Mouse (Mus musculus) retina, postnatal 7 days (tissue): ENCODE results near the gene Cad.
"Not testable (repeated sequence)": the region's sequence is repeated elsewhere in the genome, so short reads cannot be mapped to it uniquely, and the experiment has no call there.

Experiments
- DNase-seq: peaks from one replicate; pipeline ENCODE4 v3.0.0-alpha.2; 2012; ENCODE audit warnings: low read depth, low spot score

The Cad gene

DNA sequence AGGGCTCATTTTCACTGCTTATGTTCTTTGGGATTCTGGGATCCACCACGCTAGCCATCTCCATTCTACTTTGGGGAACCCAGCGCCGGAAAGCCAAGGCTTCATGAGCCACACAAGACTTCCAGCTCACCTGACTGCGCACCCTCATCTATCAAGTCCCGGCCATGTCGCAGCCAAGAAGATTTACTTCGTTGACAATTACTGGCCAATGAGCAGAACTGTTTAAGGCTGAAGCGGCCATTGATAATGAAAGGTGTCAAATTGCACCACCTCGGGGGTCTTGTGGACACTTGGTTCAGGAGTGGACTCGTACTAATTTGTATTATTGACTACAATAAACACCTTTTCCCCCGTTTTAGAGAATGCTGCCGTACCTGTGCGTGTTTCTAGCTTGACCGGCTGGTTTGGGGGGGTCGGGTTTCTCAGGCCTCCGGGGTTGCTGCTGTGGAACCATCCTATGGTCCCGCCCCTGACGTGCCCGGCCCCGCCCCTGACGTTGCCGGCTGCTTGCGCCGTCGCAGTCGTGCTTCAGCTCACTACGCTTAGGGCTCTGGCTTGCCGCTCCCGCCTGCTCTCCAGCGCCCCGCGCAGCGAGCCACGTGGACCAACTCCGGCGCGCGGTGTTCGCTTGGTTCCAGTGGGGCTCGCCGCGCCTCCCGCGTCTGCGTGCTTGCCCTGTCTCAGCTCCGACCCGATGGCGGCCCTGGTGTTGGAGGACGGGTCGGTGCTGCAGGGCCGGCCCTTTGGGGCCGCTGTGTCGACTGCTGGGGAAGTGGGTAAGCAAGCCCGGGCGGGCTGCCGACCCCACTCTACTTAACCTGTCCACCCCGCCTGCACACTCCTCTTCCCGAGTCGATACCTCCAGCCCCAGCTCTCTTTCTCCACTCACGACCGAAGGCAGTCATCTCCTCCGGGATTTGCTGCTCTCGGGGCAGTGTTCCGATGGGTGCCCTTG, at the start of gene Cad:
Gene Cad, plus strand, starts transcription at position 520 of the 955 bp plus-strand sequence.
- DNase-seq, result peak; percentile 79

DNA sequence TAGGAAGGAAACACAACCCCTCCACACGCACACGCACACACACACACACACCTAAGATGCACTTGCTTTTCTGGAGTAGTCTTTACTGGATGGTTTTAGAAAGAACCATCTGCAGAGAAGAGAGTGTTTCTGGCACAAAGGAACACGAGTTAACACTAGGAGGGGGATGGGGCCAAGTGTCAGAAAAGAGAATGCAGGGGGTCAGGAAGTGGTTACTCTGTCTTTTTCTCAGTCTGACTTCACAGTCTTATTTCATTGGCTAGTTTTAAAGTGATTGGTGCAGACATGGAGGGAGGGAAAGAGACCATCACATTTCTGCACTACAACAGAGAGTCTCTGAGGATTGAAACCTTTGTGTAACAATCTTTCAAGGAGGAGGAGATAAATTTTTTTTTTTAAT, 41.8 kb upstream of the Cad start:
- DNase-seq, result no peak

DNA sequence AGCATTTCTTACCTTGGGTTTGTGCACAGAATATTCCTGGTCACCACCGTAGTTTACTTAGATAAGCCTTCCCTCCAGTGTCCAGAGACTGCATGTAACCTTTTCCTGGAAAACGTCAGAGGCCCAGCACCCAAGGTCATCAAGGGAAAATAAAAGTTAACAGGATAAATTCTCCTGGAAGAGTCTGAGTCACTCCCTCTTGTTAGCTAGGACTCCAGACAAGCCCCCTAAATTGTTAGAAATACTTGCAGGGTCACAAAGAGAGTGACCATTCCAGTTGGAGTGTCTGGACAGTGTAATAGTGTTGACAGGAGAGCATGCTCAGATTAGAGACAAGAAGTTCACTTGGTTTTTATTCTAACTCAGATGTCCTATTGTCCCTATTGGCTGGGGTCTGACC, 38.7 kb upstream of the Cad start:
- DNase-seq, result no peak

DNA sequence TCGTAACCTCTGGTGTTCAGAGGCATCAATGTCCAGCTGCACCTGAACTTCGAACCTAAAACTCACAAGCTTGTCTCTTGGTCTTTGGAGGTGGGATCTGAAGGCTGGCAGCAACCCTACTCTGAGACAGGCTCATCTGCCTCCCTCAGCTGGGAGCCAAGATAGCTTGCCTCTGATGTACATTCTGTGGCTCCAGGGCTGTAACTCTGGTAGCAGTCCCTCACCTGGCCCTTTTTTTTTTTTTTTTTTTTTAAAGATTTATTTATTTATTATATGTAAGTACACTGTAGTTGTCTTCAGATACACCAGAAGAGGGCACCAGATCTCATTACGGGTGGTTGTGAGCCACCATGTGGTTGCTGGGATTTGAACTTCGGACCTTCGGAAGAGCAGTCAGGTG, 32.8 kb upstream of the Cad start:
- not testable (repeated sequence) for DNase-seq

DNA sequence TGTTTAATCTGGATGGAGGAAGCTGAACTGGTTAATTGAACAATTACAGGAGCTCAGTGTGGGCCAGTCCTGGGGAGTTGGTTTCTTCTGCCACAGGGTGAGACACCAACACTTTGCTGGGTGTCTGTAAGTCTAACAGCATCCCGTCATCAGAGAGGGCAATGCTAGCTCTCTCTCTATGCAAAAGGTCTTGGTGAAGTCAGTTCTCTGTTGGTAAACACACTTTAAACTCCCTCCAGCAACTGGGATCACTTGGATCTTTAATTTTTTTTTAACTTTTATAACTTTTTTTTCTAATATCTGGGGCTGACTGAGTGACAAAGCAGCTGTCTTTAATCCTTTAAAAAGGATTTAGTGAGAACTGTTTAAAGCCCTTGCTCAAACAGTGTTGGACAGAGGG, 31.9 kb upstream of the Cad start:
- no peak for DNase-seq

DNA sequence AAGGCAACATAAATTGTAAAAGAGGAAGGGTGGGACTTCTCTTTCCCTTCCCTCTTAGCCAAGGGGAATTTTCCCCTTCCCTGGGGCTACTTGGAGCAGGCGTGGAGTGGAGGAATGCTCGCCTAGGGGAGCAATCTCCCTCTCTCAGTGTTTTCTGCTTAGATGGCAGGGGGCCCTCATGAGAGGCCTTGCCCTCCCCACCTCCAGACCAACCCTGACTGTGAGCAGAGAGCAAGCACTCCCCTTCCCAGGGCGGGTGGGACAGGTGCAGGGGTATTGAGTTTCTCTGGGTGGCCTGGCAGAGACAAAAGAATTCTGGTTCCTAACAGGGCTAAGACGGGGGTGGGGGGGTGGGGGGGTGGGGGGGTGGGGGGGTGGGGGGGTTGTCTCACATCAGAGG, 31.3 kb upstream of the Cad start:
- no peak for DNase-seq

DNA sequence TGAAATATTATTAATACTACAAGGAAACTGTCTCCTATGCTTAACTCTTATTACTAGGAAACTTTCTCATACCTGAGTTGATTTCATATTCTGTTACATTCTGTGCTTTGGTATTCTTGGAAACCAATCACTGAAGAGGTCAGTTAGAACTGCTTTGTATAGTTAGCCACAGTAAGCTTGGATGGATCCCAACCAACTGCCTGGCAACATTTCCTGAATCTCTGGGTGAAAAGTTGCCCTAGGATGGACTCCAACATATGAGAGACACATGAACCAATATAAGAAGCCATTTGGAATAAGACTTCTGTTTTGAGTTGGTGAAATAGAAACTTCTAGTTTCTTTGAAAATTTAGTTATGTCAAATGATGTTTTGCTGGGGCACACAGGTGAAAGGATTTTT, 29.9 kb upstream of the Cad start:
- no peak for DNase-seq

DNA sequence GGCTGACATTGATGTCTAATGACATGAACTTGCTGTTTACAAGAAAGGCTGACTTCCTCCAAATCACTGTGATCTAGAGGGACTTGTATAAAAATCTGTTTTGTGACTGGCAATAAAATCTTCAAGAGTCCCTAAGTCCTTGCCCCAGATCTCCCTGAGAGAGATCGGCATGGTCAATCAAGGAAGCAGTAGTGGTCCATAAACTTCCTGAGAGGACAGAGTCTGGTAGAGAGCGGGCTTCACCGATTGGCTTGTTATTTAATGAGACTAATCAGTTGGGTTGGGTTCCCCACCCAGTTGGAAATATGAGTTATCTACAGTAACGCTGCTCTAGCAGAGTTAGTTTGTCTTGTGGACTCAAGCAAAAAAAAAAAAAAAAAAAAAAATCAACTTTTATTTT, 23.7 kb upstream of the Cad start:
- DNase-seq, result no peak

DNA sequence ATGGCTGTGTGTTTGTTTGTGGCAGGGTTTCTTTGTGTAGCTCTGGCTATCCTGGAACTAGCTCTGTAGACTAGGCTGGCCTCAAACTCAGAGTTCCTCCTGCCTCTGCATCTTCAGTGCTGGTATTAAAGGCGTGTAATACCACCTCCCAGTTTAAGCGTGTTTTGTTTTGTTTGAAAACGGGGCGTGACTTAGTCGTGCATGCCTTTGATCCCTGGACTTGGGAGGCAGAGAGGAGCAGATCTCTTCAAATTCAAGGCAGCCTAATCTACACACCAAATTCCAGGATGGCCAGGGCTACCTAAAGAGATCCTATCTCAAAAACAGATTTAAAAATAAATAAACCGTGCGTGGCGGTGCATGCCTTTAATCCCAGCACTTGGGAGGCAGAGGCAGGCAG, 23.1 kb upstream of the Cad start:
- DNase-seq, result no peak

DNA sequence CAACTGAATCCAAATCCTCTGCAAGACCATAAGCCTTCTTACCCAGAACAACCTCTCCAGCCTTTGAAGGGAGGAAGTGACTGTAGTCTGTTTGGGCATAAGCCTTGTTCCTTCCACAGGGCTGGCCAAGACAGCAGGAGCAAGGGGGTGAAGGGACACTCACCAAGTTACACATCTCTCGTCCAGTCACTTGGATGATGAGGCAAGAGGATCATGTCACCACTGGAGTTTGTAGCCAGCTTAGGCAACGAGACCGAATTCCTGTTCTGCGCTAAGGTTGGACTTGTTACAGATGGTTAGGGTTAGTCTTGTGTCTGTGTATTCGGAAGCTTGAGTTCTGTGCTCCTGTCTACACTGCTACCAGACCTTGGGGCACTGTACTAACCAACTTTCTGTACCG, 19.9 kb upstream of the Cad start:
- DNase-seq, result no peak

DNA sequence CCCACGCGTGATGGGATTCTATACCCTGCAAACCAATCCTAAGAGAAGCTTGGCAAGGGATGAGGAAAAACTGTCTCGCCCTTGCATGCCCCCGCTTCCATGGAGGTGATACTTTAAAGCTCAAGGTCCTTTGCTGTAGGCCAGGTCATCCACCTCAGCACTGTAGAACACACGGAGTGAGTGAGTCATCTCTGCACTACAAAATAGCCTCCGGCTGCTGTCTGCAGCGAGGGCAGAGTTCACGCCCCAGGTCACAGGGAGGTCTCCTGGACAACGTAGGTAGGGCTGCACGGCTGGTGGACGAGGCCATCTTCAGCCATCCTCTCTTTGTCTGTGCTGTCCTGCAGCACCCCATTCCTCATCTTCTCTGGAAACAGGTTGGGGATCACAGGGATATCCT, 18.0 kb upstream of the Cad start:
- not testable (repeated sequence) for DNase-seq

DNA sequence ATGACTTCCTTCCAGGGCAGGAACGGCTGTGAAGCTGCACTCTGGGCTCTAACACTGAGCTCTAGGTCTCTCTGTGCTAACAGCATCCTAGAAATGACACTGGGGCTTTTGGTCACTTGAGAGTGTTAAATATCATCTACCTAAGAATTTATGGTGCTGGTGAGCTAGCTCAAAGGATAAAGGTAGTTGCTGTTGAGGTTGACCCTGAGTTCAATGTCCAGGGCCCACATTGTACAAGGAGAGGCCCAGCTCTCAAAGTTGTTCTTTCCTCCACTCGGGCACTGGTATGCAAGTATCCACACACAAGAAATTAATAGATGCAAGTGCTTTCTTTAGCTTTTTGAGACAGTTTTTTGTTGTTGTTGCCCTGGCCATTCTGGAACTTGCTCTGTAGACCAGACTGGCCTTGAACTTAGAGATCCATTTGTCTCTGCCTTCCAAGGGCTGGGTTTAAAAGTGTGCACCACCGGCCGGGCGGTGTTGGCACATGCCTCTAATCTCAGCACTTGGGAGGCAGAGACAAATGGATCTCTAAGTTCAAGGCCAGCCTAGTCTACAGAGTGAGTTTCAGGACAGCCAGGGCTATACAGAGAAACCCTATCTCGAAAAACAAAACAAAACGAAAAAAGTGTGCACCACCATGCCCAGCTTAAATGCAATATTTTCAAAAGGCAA, 16.3 kb upstream of the Cad start:
- DNase-seq, result no peak

DNA sequence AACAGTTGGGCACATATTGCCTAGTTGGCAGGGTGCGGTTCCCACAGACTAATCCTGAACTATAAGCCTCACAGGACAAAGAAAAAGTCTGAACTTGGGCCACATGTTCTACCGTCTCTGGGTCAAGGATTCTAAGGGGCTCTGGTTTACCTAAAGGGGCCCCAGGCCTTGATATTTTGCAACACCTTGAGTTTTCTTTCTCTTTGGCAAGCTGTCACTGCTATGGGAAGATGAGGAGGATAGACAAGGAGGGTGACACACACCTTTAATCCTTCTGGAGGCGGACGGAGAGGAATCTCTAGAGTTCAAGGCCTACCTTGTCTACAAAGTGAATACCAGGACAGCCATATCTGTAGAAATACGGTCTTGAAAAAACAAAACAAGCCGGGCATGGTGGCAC, 8.2 kb upstream of the Cad start:
- DNase-seq, result no peak

DNA sequence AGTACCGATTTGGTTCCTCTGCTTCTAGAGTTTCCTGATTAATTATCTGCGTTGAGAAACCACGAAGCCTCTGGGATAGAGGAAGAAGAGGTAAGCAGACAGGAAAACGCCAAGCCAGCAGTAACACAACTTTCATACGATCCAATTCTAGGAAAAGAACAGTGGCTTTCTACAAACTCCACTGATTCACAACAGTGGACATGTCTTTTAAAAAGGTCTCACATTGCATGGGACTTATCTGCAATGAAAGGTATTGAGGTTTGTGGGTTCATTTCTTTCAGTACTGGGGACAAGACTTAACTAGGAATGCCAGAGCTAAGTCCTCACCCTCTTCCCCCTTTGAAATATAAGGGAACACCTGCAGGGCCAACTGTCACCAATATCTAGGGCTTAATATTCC, 7.5 kb upstream of the Cad start:
- no peak for DNase-seq

DNA sequence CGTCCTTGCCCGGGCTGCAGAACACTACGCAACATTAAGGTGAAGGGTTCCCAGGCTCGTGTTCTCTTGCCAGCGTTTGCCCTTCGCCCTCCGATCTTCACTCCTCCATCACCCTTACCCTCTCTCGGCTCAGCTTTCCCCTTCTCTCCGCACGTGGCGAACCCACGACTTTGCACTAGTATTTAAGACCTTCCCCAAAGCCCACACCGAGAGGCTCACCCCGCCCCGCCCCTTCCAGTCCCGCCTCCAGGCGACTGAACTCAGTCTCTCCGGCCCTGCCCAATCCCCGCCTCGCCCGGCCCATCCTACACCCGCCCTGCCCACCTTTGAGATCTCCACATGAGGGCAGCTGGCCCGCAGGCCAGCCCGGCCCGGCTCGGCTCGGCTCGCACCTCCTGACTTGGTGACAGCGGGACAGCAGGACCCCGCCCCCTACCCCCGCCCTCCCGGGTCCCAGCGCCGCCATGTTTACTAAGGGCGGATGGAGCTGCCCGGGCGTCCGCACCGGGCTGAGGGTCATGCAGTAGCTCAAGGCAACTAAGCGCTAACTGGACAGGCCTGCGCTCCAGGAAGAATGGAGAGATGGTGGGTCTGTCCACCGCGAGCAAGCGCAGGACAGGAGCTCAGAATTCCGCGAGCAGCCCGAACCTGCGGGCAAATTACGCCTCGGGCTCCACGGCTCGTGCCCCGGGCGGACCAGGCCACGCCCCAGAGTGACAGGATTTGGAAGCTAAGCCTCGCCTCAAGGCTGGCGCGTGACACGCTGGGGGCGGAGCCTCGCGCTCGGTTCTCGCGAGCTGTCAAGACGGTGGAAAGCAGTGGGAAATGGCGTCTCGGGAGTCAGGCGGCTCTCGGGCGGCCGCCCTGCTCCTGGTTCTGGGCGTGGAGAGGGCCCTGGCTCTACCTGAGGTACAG, 6.5 kb upstream of the Cad start, which contains the start of gene Atraid:
Gene Atraid, plus strand, starts transcription at position 465 of the 915 bp plus-strand sequence.
- peak; percentile 95 for DNase-seq

DNA sequence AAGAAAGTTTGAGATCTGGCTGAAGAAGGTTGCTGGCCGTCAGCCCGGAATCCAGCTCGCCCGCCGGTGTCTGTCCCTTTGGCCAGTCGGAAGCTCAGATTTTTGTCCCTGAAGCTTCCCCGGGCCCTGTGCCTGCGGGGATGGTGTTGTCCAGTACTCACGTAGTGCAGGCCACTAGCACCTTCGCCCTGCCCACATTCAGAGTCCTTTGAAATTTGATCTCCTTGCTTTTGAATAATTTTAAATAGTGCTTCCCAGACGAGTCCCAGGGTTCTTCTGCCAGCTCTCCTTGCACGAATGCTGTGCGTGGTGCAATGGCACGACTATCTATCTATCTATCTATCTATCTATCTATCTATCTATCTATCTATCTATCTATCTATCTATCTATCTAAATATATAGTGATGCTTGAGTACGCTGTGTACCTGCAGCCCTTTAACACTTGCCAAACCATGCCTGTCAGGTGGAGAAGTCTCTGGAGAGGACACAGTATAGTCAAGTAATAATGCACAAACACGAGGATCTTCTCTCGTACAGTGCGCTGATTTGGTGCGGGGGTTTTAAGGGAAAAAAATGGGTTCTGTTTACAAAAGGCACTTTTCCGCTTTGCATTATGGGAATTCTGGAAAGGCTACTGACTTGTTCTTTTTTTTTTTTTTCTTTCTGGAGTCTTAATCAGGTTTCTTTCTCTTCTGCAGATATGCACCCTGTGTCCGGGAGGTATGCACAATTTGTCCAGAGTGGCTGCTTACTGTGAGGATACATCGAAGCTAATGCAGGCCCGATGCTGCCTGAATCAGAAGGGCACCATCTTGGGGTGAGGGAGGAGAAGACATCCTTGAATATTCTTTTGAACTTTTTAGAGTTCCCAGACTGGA, 5.6 kb upstream of the Cad start, which contains the start of gene Slc5a6:
Gene Slc5a6, minus strand, starts transcription at position 162 of the 879 bp plus-strand sequence.
- peak; percentile 21 for DNase-seq

DNA sequence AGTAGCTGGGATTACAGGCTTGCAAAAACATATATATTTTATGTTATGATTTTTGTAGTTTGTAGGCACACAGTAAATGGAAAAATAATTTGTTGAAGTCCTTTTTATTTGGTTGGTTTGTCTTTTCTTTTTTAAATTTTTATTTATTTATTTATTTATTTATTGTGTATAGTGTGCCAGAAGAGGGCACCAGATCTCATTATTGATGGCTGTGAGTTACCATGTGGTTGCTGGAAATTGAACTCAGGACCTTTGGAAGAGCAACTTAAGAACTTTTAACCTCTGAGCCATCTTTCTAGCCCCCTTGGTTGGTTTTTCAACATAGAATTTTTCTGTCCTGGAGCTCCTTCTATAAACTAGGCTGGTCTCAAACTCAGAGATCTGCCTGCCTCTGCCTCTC, 4.2 kb upstream of the Cad start:
- no peak for DNase-seq

DNA sequence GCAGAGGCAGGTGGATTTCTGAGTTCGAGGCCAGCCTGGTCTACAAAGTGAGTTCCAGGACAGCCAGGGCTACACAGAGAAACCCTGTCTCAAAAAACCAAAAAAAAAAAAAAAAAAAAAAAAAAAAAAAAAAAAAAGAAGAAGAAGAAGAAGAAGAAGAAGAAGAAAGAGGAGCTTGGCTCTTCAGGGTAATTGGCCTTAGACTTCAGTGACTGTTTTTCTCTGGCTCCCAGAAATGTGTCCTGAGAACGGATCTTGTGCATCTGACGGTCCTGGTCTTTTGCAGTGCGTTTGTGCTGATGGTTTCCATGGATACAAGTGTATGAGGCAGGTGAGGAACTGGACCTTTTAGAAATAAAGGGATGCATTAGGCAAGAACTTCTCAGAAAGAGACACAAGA, 852 bp upstream of the Cad start:
- not testable (repeated sequence) for DNase-seq

DNA sequence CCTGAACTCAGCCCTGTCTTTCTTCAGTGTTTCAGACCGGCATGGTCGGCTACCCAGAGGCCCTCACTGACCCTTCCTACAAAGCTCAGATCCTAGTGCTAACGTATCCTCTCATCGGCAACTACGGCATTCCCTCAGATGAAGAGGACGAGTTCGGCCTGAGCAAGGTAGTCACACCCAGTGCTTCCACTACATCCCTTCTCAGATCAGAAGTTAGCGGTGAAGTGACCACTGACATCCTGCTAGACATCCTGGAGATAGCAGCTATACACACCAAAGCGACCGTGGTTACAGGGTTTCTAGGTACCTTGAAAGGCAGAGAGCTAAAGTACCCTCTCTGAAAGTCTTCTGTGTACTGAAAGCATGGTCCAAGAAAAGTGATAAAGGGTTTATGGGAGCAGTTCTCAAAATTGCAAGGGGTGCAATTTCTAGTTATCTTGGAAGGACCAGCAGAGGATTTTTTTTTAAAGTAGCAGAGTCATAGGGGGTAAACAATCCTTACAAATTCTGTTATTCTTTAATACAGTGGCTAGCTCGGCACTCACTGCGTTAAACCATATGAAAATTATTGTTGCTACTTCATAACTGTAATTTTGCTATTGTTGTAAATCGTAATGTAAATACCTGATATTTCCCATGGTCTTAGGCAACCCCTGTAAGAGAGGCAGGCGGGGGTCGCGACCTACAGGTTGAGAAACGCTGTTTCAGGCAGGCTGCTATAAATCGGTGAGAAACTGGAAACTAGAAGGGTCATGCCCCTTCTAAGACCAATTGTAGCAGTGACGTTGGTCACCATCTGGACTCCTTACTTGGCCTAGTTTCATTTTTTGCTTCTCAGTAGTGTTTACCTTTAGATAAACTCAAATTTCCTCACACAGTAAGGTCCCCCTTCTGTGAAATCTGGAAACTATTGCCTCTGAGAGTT, 898 bp downstream of the Cad start:
- no peak for DNase-seq

DNA sequence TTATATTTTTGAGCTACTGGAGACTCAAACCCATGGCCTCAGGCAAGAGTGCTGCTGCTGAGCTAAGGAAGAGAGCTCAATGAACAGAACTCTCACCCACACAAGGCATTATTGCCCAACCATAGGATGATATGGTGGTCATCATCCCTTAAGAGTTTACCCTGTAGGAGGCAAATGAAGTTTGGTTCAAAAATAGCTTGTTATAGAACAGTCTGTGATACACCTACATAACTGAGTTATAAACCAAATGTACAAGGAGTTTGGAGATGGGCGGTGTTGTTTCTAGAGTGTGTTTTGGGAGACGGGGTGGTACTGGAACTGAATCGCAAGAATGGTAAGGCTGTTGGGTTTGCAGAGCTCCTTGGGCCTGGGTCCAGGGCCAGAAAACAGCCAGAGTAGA, 15.2 kb downstream of the Cad start:
- DNase-seq, result no peak
